Mouse (Mus musculus) small intestine, adult 2 months (tissue): Measurements from ENCODE around the gene Dtx4.
A peak's percentile ranks its signal among the peaks of the same experiment; 100 is the strongest.

Experiments used
- CTCF ChIP-seq: fragments of 200-500 bp; IDR thresholded peaks from 2 replicates; pipeline ENCODE4 v1.5.1; 2012; ENCODE audit warnings: low read depth, mild to moderate bottlenecking, control low read depth, inconsistent platforms, low read length, moderate library complexity, mixed read lengths; ENCODE audit not compliant: insufficient replicate concordance, insufficient read length; ENCODE audit errors: extremely low read depth
- POLR2A ChIP-seq: fragments of 200-500 bp; IDR thresholded peaks from 2 replicates; pipeline ENCODE4 v1.6.1; 2012; ENCODE audit warnings: low read depth, mild to moderate bottlenecking, control low read depth, inconsistent platforms, low read length, moderate library complexity

- TF ChIP-seq CTCF (peak; percentile 54; the same call in 1 of the 2 replicates), POLR2A (no peak)
Observed at GRCm38 (mm10) chr19:12433033-12433432, 68.2 kb downstream of the Dtx4 start.
